Mouse (Mus musculus) forebrain, embryonic 10.5 days (tissue): ENCODE data around the gene Tpbgl. TPM values are rescaled to one million over a fixed set of nuclear protein-coding genes. Genes with fewer than 3 reads are reported as not detected.

Source experiments
- DNase-seq: peaks from one replicate; pipeline ENCODE4 v3.0.0-alpha.2; 2017; ENCODE audit warnings: low spot score; ENCODE audit errors: extremely low spot score
- H3K27ac ChIP-seq: fragments of 300-500 bp; sonication (generic); 2 replicates; pipeline ENCODE4 v1.5.1; 2016; ENCODE audit warnings: mild to moderate bottlenecking
- H3K27me3 ChIP-seq: fragments of 300-500 bp; sonication (generic); 2 replicates; pipeline ENCODE4 v1.6.1; 2016; ENCODE audit warnings: mild to moderate bottlenecking; ENCODE audit not compliant: poor library complexity, severe bottlenecking
- H3K36me3 ChIP-seq: fragments of 300-500 bp; sonication (generic); replicated peaks from 2 replicates; pipeline ENCODE4 v1.6.1; 2016; ENCODE audit warnings: mild to moderate bottlenecking, moderate library complexity
- H3K4me1 ChIP-seq: fragments of 300-500 bp; sonication (generic); 2 replicates; pipeline ENCODE4 v1.6.1; 2016
- H3K4me3 ChIP-seq: fragments of 300-500 bp; sonication (generic); 2 replicates; pipeline ENCODE4 v1.5.1; 2016; ENCODE audit warnings: mild to moderate bottlenecking, moderate library complexity
- H3K9me3 ChIP-seq: fragments of 300-500 bp; sonication (generic); 2 replicates; pipeline ENCODE4 v1.6.1; 2016; ENCODE audit warnings: mild to moderate bottlenecking, moderate library complexity
- WGBS: fragments of 180-500 bp; shearing (Covaris S2); methylation state at CpG from one replicate; pipeline ENCODE4 v1.1.7; 2016; 5-methylcytosine and 5-hydroxymethylcytosine counted together
- polyA plus RNA-seq: library from polyadenylated mRNA; unstranded; fragments of >200 nt; fragmentation: Nextera tagmentation; extraction: Ambion mirVana; gene quantifications from 2 replicates; pipeline ENCODE4 v1.2.1, GENCODE M21; 2016

Tpbgl gene
- polyA plus RNA-seq, 1 experiment from 2014 or later, result 0.10 TPM

- Histone ChIP-seq H3K27me3 (peaks cover 100% of the 10 kb centered on the region), H3K4me3 (peak overlapping the region; percentile 61), H3K36me3 (no peaks in the 10 kb centered on the region), H3K9me3 (no peaks in the 10 kb centered on the region), H3K27ac (no peak overlapping the region), H3K4me1 (peaks cover 24% of the 10 kb centered on the region)
- WGBS, result 5% methylated on average over 7 of the region's 7 CpGs
- DNase-seq, result no peak
These were observed 463 bp upstream of the Tpbgl start for GRCm38 (mm10) chr7:99627366-99627765.

- DNase-seq, result peak; percentile 80
- Histone ChIP-seq H3K27me3 (peaks cover 99% of the 10 kb centered on the region), H3K4me3 (peak overlapping the region; percentile 61), H3K9me3 (no peaks in the 10 kb centered on the region), H3K36me3 (no peaks in the 10 kb centered on the region), H3K27ac (peak overlapping the region; percentile 59), H3K4me1 (peaks cover 33% of the 10 kb centered on the region)
- WGBS, result under 1% methylated on average over 81 of the region's 81 CpGs
These were observed 1.1 kb downstream of the Tpbgl start for GRCm38 (mm10) chr7:99625722-99626375.

GRCm38 (mm10) chr7:99618860-99619259 is 8.0 kb downstream of the Tpbgl start:
- Histone ChIP-seq H3K27me3 (peaks cover 41% of the 10 kb centered on the region), H3K4me3 (no peak overlapping the region), H3K4me1 (peaks cover 10% of the 10 kb centered on the region), H3K9me3 (no peaks in the 10 kb centered on the region), H3K27ac (no peak overlapping the region), H3K36me3 (no peaks in the 10 kb centered on the region)
- WGBS, result 9% methylated on average over 3 of the region's 3 CpGs
- no peak for DNase-seq

GRCm38 (mm10) chr7:99618264-99618663 is 8.6 kb downstream of the Tpbgl start:
- Histone ChIP-seq H3K4me3 (no peak overlapping the region), H3K36me3 (no peaks in the 10 kb centered on the region), H3K27me3 (peaks cover 35% of the 10 kb centered on the region), H3K9me3 (no peaks in the 10 kb centered on the region), H3K4me1 (peaks cover 10% of the 10 kb centered on the region), H3K27ac (no peak overlapping the region)
- DNase-seq, result no peak
- 83% methylated on average over 2 of the region's 2 CpGs for WGBS

GRCm38 (mm10) chr7:99607632-99608031 is 19.3 kb downstream of the Tpbgl start:
- H3K27me3 ChIP-seq, result no peaks in the 10 kb centered on the region
- no peak overlapping the region for H3K27ac ChIP-seq
- no peak for DNase-seq
- H3K4me1 ChIP-seq, result no peaks in the 10 kb centered on the region
- peaks cover 5% of the 10 kb centered on the region; the same call in 1 of the 2 replicates for H3K36me3 ChIP-seq
- no peak overlapping the region for H3K4me3 ChIP-seq
- WGBS, result 73% methylated on average over 2 of the region's 2 CpGs
- H3K9me3 ChIP-seq, result no peaks in the 10 kb centered on the region

- no peak overlapping the region for H3K4me3 ChIP-seq
- no peak for DNase-seq
- H3K36me3 ChIP-seq, result peaks cover 14% of the 10 kb centered on the region; the same call in 1 of the 2 replicates
- no peaks in the 10 kb centered on the region for H3K9me3 ChIP-seq
- WGBS, result 88% methylated on average over 3 of the region's 3 CpGs
- H3K27me3 ChIP-seq, result no peaks in the 10 kb centered on the region
- no peak overlapping the region for H3K27ac ChIP-seq
- H3K4me1 ChIP-seq, result no peaks in the 10 kb centered on the region
These were observed 20.1 kb downstream of the Tpbgl start for GRCm38 (mm10) chr7:99606766-99607165.

GRCm38 (mm10) chr7:99606303-99606702 is 20.6 kb downstream of the Tpbgl start:
- Histone ChIP-seq H3K9me3 (no peaks in the 10 kb centered on the region), H3K27me3 (no peaks in the 10 kb centered on the region), H3K36me3 (peaks cover 18% of the 10 kb centered on the region), H3K4me3 (no peak overlapping the region), H3K27ac (no peak overlapping the region), H3K4me1 (no peaks in the 10 kb centered on the region)
- 90% methylated on average over 11 of the region's 11 CpGs for WGBS
- DNase-seq, result no peak

GRCm38 (mm10) chr7:99605058-99605457 is 21.8 kb downstream of the Tpbgl start:
- no peak overlapping the region for H3K4me3 ChIP-seq
- no peaks in the 10 kb centered on the region for H3K4me1 ChIP-seq
- no peak overlapping the region for H3K27ac ChIP-seq
- DNase-seq, result no peak
- no peaks in the 10 kb centered on the region for H3K27me3 ChIP-seq
- H3K9me3 ChIP-seq, result no peaks in the 10 kb centered on the region
- 97% methylated on average over 2 of the region's 2 CpGs for WGBS
- peaks cover 30% of the 10 kb centered on the region for H3K36me3 ChIP-seq

GRCm38 (mm10) chr7:99603875-99604662 is 22.8 kb downstream of the Tpbgl start:
- no peak overlapping the region for H3K4me3 ChIP-seq
- no peak for DNase-seq
- H3K27ac ChIP-seq, result no peak overlapping the region
- H3K36me3 ChIP-seq, result peaks cover 37% of the 10 kb centered on the region
- no peaks in the 10 kb centered on the region for H3K4me1 ChIP-seq
- no peaks in the 10 kb centered on the region for H3K27me3 ChIP-seq
- no peaks in the 10 kb centered on the region for H3K9me3 ChIP-seq
- 86% methylated on average over 8 of the region's 8 CpGs for WGBS

- Histone ChIP-seq H3K36me3 (peaks cover 69% of the 10 kb centered on the region), H3K27me3 (no peaks in the 10 kb centered on the region), H3K4me3 (no peak overlapping the region), H3K9me3 (no peaks in the 10 kb centered on the region), H3K27ac (no peak overlapping the region), H3K4me1 (no peaks in the 10 kb centered on the region)
- 81% methylated on average over 4 of the region's 4 CpGs for WGBS
- DNase-seq, result no peak
These were observed 28.2 kb downstream of the Tpbgl start for GRCm38 (mm10) chr7:99598722-99599121.

- peaks cover 48% of the 10 kb centered on the region for H3K36me3 ChIP-seq
- H3K4me3 ChIP-seq, result 0 out of 2 replicates have a peak overlapping the region, but pooled peaks have one; percentile 0
- H3K27me3 ChIP-seq, result no peaks in the 10 kb centered on the region; the same call in 1 of the 2 replicates
- no peaks in the 10 kb centered on the region for H3K9me3 ChIP-seq
- DNase-seq, result no peak
- H3K27ac ChIP-seq, result peak overlapping the region; percentile 63
- WGBS, result 93% methylated on average over 15 of the region's 15 CpGs
- H3K4me1 ChIP-seq, result peaks cover 19% of the 10 kb centered on the region
These were observed 32.8 kb downstream of the Tpbgl start for GRCm38 (mm10) chr7:99593868-99594803.

GRCm38 (mm10) chr7:99592669-99593068 is 34.2 kb downstream of the Tpbgl start:
- Histone ChIP-seq H3K36me3 (peaks cover 42% of the 10 kb centered on the region), H3K27ac (0 out of 2 replicates have a peak overlapping the region, but pooled peaks have one; percentile 30), H3K27me3 (peaks cover 12% of the 10 kb centered on the region; the same call in 1 of the 2 replicates), H3K4me1 (peaks cover 24% of the 10 kb centered on the region), H3K4me3 (no peak overlapping the region), H3K9me3 (no peaks in the 10 kb centered on the region)
- WGBS, result 82% methylated on average over 3 of the region's 3 CpGs
- no peak for DNase-seq
